Comparison of ENCODE assay signal across 11 mouse cellular contexts in the genomic region with DNA sequence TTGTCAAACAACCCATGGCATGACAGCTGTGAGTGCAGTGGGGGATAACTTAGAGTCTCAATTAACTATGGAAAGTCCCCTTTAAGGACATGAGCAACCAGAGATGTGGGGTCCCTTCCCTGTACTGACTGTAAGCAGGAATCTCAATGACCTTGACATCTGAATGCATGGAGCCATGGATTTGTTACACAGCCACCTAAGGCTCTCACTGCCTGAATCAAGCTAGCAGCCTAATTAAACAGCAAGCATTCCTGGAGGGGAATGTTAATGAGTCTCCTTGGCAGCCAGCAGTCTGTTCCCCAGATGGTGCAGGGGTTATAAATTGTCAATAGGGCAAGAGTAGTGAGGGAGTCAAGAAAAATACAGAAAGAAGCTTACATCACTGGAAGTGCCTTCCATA.
A peak's percentile ranks its signal among the peaks of the same experiment; 100 is the strongest.
DNase-seq lines count a peak whose midpoint lies in the region; ATAC-seq and TF ChIP-seq lines count a peak whose summit lies in the region.
"Had no signal": no experiment of that assay in that cellular context is flagged by ENCODE, and none has a peak within 500 bp of the region (broad histone marks: within the 10 kb centered on the region; RNA-seq: fewer than 3 reads in every experiment).

No protein-coding gene starts in this region.

- no peak overlapping the region for H3K9ac ChIP-seq in hindbrain, embryonic 14.5 days
- H3K9ac ChIP-seq in neural tube, embryonic 12.5 days, result no peak overlapping the region
- H3K9ac ChIP-seq in liver, postnatal 0 days (replicated peaks), result no peak overlapping the region
- H3K9ac ChIP-seq: heart, embryonic 15.5 days; limb, embryonic 12.5 days had no signal

- H3K9me3 ChIP-seq in hindbrain, embryonic 14.5 days (ENCODE audit: control insufficient read depth, low read length), result no peaks in the 10 kb centered on the region
- no peaks in the 10 kb centered on the region for H3K9me3 ChIP-seq in neural tube, embryonic 12.5 days
- H3K9me3 ChIP-seq in liver, postnatal 0 days (ENCODE audit: low read length), result no peaks in the 10 kb centered on the region
- H3K9me3 ChIP-seq: heart, embryonic 15.5 days; limb, embryonic 12.5 days had no signal

- H3K27ac ChIP-seq in kidney, adult 2 months (ENCODE audit: insufficient read depth, low read depth, low read length), result peak overlapping the region; percentile 80
- no peak overlapping the region for H3K27ac ChIP-seq in hindbrain, embryonic 14.5 days
- H3K27ac ChIP-seq in neural tube, embryonic 12.5 days, result no peak overlapping the region
- H3K27ac ChIP-seq in liver, postnatal 0 days (ENCODE audit: low read depth), result no peak overlapping the region
- H3K27ac ChIP-seq: heart, embryonic 15.5 days; limb, embryonic 12.5 days had no signal

- TF ChIP-seq POLR2A in kidney, adult 2 months (IDR thresholded peaks at IDR 0.05; ENCODE audit: low read depth, low read length), result no peak

- no peak overlapping the region for H3K4me2 ChIP-seq in hindbrain, embryonic 14.5 days (replicated peaks)
- no peak overlapping the region for H3K4me2 ChIP-seq in neural tube, embryonic 12.5 days (replicated peaks)
- no peak overlapping the region for H3K4me2 ChIP-seq in liver, postnatal 0 days (ENCODE audit: low read depth, low read length)
- H3K4me2 ChIP-seq: heart, embryonic 15.5 days; limb, embryonic 12.5 days had no signal

- DNase-seq in kidney, adult 2 months, result peak; percentile 48
- DNase-seq in kidney, postnatal 4 days, result no peak
- peak; percentile 32 for DNase-seq in embryo, embryonic 11 days
- DNase-seq in hindbrain, embryonic 14.5 days (ENCODE audit: low spot score), result peak; percentile 36
- no peak for DNase-seq in adipocyte (ENCODE audit: low spot score)
- no peak for DNase-seq in liver, postnatal 0 days
- no peak for DNase-seq in urinary bladder, postnatal 14 days (ENCODE audit: low spot score)

- no peaks in the 10 kb centered on the region for H3K36me3 ChIP-seq in kidney, adult 2 months (ENCODE audit: control insufficient read depth, insufficient read depth, low read length)
- no peaks in the 10 kb centered on the region for H3K36me3 ChIP-seq in hindbrain, embryonic 14.5 days (replicated peaks; ENCODE audit: control insufficient read depth, insufficient read depth)
- no peaks in the 10 kb centered on the region for H3K36me3 ChIP-seq in neural tube, embryonic 12.5 days
- H3K36me3 ChIP-seq in liver, postnatal 0 days (replicated peaks; ENCODE audit: insufficient read depth, low read length), result no peaks in the 10 kb centered on the region
- H3K36me3 ChIP-seq: heart, embryonic 15.5 days; limb, embryonic 12.5 days had no signal

- no peak for TF ChIP-seq EP300 in liver, postnatal 0 days (IDR thresholded peaks at IDR 0.05; ENCODE audit: low read depth)

- H3K27me3 ChIP-seq in kidney, adult 2 months (replicated peaks; ENCODE audit: control insufficient read depth, insufficient read depth, low read length), result no peaks in the 10 kb centered on the region
- no peaks in the 10 kb centered on the region for H3K27me3 ChIP-seq in hindbrain, embryonic 14.5 days (ENCODE audit: control insufficient read depth, insufficient read depth, low read length)
- H3K27me3 ChIP-seq in neural tube, embryonic 12.5 days (replicated peaks), result no peaks in the 10 kb centered on the region
- H3K27me3 ChIP-seq in liver, postnatal 0 days (ENCODE audit: insufficient read depth, low read length), result no peaks in the 10 kb centered on the region
- H3K27me3 ChIP-seq: heart, embryonic 15.5 days; limb, embryonic 12.5 days had no signal

- H3K4me3 ChIP-seq in kidney, adult 2 months (ENCODE audit: insufficient read depth, low read depth, low read length), result no peak overlapping the region
- H3K4me3 ChIP-seq in hindbrain, embryonic 14.5 days (replicated peaks; ENCODE audit: low read length), result no peak overlapping the region
- H3K4me3 ChIP-seq in neural tube, embryonic 12.5 days, result no peak overlapping the region
- H3K4me3 ChIP-seq in liver, postnatal 0 days (ENCODE audit: low read depth, low read length), result no peak overlapping the region
- H3K4me3 ChIP-seq: erythroblast, embryonic 14.5 days; heart, embryonic 15.5 days; limb, embryonic 12.5 days had no signal

- no peak for TF ChIP-seq CTCF in kidney, adult 2 months (conservative IDR thresholded peaks at IDR 0.05; ENCODE audit: insufficient read depth, insufficient read length, low read depth, low read length)
- no peak for TF ChIP-seq CTCF in liver, postnatal 0 days (IDR thresholded peaks at IDR 0.05; ENCODE audit: low read depth)

- ATAC-seq in hindbrain, embryonic 14.5 days (ENCODE audit: low FRiP score), result peak; percentile 78
- peak; percentile 91 for ATAC-seq in neural tube, embryonic 12.5 days (ENCODE audit: low FRiP score, low read depth)
- ATAC-seq in liver, postnatal 0 days, result no peak

- peaks cover 2% of the 10 kb centered on the region; the same call in 1 of the 2 replicates for H3K4me1 ChIP-seq in kidney, adult 2 months (ENCODE audit: control insufficient read depth, insufficient read depth, low read length)
- H3K4me1 ChIP-seq in hindbrain, embryonic 14.5 days (replicated peaks; ENCODE audit: control insufficient read depth, insufficient read depth, low read length), result no peaks in the 10 kb centered on the region
- no peaks in the 10 kb centered on the region for H3K4me1 ChIP-seq in neural tube, embryonic 12.5 days
- no peaks in the 10 kb centered on the region for H3K4me1 ChIP-seq in liver, postnatal 0 days (ENCODE audit: insufficient read depth)
- H3K4me1 ChIP-seq: heart, embryonic 15.5 days had no signal

Comparison
In these comparisons a context has a peak if more than half of its experiments do, and no peak if none do; other contexts are left out.
1. DNase-seq: peak in kidney, adult 2 months (single experiment), embryo, embryonic 11 days (single experiment) and hindbrain, embryonic 14.5 days (single experiment); none in kidney, postnatal 4 days (0 of 2), adipocyte (single experiment), liver, postnatal 0 days (single experiment) and urinary bladder, postnatal 14 days (single experiment).